Mouse (Mus musculus) liver, embryonic 16.5 days (tissue): ENCODE data around the gene Ropn1l. TPM values are rescaled to one million over a fixed set of nuclear protein-coding genes. Genes with fewer than 3 reads are reported as not detected.

Experiments
- ATAC-seq: fragments of 200-750 bp; cut with Nextera tagmentation; 2 replicates; pipeline ENCODE4 v1.8.0; 2017; ENCODE audit warnings: low read depth, mild to moderate bottlenecking, moderate number of reproducible peaks, moderate library complexity
- H3K27ac ChIP-seq: fragments of 300-500 bp; sonication (generic); 2 replicates; pipeline ENCODE4 v1.5.1; 2014; ENCODE audit warnings: mild to moderate bottlenecking, low read length
- H3K27me3 ChIP-seq: fragments of 300-500 bp; sonication (generic); 2 replicates; pipeline ENCODE4 v1.6.1; 2014; ENCODE audit warnings: low read depth, low read length, mixed read lengths; ENCODE audit not compliant: control insufficient read depth, insufficient read depth
- H3K36me3 ChIP-seq: fragments of 300-500 bp; sonication (generic); 2 replicates; pipeline ENCODE4 v1.6.1; 2014; ENCODE audit warnings: mild to moderate bottlenecking; ENCODE audit not compliant: control insufficient read depth, insufficient read depth
- H3K4me1 ChIP-seq: fragments of 300-500 bp; sonication (generic); 2 replicates; pipeline ENCODE4 v1.6.1; 2014; ENCODE audit warnings: low read depth, low read length, mixed read lengths; ENCODE audit not compliant: control insufficient read depth
- H3K4me2 ChIP-seq: fragments of 300-500 bp; sonication (generic); 2 replicates; pipeline ENCODE4 v1.6.1; 2014; ENCODE audit warnings: low read depth, low read length, mixed read lengths
- H3K4me3 ChIP-seq: fragments of 300-500 bp; sonication (generic); 2 replicates; pipeline ENCODE4 v1.5.1; 2014; ENCODE audit warnings: low read depth, mild to moderate bottlenecking, low read length
- H3K9ac ChIP-seq: fragments of 300-500 bp; sonication (generic); 2 replicates; pipeline ENCODE4 v1.6.1; 2014; ENCODE audit warnings: low read depth, low read length
- H3K9me3 ChIP-seq: fragments of 300-500 bp; sonication (generic); replicated peaks from 2 replicates; pipeline ENCODE4 v1.6.1; 2016; ENCODE audit warnings: low read length; ENCODE audit not compliant: control insufficient read depth
- WGBS: fragments of 180-500 bp; shearing (Covaris S2); extraction: QIAGEN DNeasy Blood & Tissue Kit; methylation state at CpG from one replicate; pipeline ENCODE4 v1.1.7; 2014; ENCODE audit not compliant: insufficient replicate concordance; 5-methylcytosine and 5-hydroxymethylcytosine counted together
- polyA plus RNA-seq: library from polyadenylated mRNA; unstranded; fragments of >200 nt; fragmentation: Nextera tagmentation; extraction: Ambion mirVana; gene quantifications from 2 replicates; pipeline ENCODE4 v1.2.1, GENCODE M21; 2015

Ropn1l gene
- polyA plus RNA-seq, 1 experiment from 2014 or later: 2.2 TPM

DNA sequence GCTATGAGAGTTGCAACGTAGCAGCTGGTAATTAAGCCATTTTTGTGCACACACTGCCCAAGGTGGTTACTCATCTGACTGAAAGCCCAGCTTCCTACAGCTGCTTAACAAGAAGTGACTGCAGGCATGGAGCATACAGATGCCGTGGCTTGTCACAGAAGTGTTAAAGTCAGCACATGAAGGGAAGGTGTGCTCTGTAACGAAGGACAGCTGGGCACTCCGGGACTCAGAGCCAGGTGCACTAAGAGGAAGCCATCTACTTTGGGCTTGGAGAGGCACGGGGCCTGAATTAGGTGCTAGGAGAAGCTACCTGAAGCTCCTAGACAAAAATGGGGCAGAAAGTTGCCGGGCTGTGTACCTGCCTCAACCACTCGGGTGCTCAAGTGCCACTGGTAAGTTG is 19.8 kb downstream of the Ropn1l start:
- H3K4me3 ChIP-seq: no peak overlapping the region
- no peak for ATAC-seq
- no peaks in the 10 kb centered on the region for H3K27me3 ChIP-seq
- no peaks in the 10 kb centered on the region for H3K4me1 ChIP-seq
- H3K9ac ChIP-seq: no peak overlapping the region
- no peak overlapping the region for H3K27ac ChIP-seq
- 54% methylated on average over 7 of the region's 7 CpGs for WGBS
- no peaks in the 10 kb centered on the region for H3K36me3 ChIP-seq
- H3K9me3 ChIP-seq: no peaks in the 10 kb centered on the region
- H3K4me2 ChIP-seq: no peak overlapping the region

DNA sequence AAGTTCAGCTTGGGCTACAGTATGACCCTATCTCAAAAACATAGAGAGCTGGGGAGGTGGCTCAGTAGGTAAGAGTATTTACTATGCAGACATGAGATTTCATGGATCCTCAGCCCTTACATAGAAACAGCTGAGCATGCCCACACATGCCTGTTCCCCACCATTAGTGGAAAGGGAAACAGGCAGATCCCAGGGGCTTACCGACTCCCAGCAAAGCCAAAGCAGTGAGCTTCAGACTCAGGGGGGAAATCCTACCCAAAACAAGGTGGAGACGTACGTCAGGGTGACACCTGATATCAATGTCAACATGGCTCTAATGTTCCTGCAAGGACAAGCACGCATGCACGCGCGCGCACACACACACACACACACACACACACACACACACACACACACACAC is 21.7 kb downstream of the Ropn1l start:
- Histone ChIP-seq H3K36me3 (no peaks in the 10 kb centered on the region), H3K4me3 (no peak overlapping the region), H3K4me2 (no peak overlapping the region), H3K4me1 (no peaks in the 10 kb centered on the region), H3K9me3 (no peaks in the 10 kb centered on the region), H3K9ac (no peak overlapping the region), H3K27ac (no peak overlapping the region), H3K27me3 (no peaks in the 10 kb centered on the region)
- no peak for ATAC-seq
- WGBS: 78% methylated on average over 8 of the region's 8 CpGs

DNA sequence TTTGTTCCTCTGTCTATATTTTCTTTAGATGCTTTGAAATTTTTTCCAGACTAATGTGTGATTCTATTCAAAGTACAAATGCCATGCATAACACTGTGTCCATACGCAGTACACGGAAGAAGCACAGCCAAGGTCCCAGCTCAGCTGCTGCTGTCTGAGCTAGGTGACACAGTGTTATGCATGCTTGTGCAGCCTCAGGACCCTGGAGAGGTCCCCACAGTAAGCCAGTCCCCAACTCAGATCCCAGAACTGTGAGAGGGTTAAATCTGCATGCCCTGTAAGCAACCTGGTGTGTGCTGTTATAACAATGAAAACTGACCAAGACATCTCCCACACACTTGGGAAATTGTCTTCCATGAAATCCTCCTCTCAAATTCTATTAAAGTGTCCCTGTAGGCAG is 23.5 kb downstream of the Ropn1l start:
- no peaks in the 10 kb centered on the region for H3K36me3 ChIP-seq
- ATAC-seq: no peak
- no peak overlapping the region for H3K27ac ChIP-seq
- no peaks in the 10 kb centered on the region for H3K9me3 ChIP-seq
- no peak overlapping the region for H3K9ac ChIP-seq
- H3K27me3 ChIP-seq: no peaks in the 10 kb centered on the region
- 59% methylated on average over 2 of the region's 2 CpGs for WGBS
- no peak overlapping the region for H3K4me3 ChIP-seq
- H3K4me1 ChIP-seq: no peaks in the 10 kb centered on the region
- no peak overlapping the region for H3K4me2 ChIP-seq

DNA sequence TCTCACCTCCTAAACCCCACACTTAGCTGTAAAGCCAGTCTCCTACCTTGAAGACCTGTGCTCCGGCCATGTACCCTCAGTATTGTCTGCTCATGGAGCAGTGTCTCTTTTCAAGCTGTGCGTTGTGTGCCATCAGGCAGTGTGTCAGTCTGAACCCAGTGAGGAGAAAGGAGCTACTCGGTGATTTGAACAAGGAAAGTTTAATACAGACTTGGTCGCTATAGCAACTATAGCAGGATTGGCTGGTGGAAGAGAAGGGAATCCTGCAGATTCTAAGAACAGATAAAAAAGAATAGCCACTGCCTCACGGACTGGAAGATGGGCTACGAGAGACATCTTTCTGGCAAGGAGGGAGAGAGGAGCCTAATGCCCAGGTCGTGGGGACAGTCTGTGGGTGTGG is 24.1 kb downstream of the Ropn1l start:
- H3K4me3 ChIP-seq: no peak overlapping the region
- no peaks in the 10 kb centered on the region for H3K4me1 ChIP-seq
- H3K4me2 ChIP-seq: no peak overlapping the region
- no peaks in the 10 kb centered on the region for H3K27me3 ChIP-seq
- ATAC-seq: no peak
- 63% methylated on average over 7 of the region's 7 CpGs for WGBS
- no peaks in the 10 kb centered on the region for H3K36me3 ChIP-seq
- H3K9ac ChIP-seq: no peak overlapping the region
- no peak overlapping the region for H3K27ac ChIP-seq
- H3K9me3 ChIP-seq: no peaks in the 10 kb centered on the region

DNA sequence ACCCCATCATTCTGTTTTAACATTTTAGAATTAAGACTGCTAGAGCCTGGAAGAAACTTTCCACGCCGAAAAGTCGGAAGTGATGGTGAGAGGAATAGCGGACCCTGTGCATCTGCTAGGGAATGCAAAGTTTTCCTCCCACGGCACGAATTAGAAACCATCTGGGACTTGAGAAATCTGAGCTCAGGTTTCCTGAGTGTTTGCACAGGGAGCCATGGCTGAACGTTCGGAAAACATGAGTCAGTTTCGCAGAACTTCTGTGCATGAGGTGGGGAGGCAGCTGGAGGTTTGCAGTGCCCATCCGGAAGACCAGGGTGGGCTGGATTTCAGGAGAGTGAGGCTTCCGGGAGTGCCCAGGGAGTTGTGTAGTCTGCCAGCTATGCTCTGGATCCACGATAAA is 25.0 kb downstream of the Ropn1l start:
- Histone ChIP-seq H3K27me3 (no peaks in the 10 kb centered on the region), H3K4me3 (no peak overlapping the region), H3K27ac (no peak overlapping the region), H3K4me2 (no peak overlapping the region), H3K36me3 (no peaks in the 10 kb centered on the region), H3K4me1 (no peaks in the 10 kb centered on the region), H3K9ac (no peak overlapping the region), H3K9me3 (no peaks in the 10 kb centered on the region)
- 67% methylated on average over 12 of the region's 12 CpGs for WGBS
- no peak for ATAC-seq

DNA sequence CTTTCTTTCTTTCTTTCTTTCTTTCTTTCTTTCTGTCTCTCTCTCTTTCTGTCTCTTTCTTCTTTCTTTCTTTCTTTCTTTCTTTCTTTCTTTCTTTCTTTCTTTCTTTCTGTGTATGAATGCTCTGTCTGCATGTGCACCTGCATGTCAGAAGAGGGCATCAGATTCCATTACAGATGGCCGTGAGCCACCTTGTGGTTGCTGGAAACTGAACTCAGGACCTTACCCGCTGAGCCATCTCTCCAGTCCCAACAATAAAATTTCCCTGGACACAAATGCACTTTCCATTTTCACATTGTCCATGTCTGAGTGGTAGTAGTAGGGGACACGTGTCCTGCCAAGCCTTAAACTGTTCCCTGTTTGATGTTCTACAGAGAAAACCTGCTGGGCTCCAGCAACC is 26.1 kb downstream of the Ropn1l start:
- ATAC-seq: no peak
- WGBS: 34% methylated on average over 3 of the region's 3 CpGs

DNA sequence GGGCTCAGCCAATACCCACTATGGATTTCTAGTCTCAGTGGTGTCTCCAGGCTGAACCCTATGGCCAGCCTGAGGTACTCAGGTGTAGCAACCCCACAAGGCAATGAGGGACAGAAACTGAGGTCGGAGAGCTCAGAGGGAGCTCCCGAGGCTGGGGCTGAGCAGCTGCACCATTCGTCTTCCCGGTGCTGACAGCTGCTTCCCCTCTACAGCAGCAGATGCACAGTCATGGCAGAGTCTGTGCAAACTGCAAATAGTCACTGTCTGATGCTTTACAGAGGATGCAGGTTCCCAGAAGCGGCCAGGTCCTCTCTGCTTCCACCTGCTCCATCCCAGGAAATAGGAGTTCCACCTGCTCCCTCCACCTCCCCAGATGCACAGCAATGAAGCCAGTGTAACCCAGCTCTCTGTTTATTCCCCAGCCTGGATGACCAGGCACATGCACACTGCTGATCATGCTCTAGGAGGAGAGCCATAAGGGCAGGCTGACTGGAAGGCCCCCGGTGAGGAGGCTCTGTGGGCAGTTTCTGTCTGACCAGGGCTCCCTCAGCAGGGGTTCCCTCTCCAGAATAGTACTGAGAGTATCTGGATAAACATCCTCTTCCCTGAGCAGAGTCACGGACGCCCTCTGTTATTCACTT is 27.4 kb downstream of the Ropn1l start:
- H3K4me2 ChIP-seq: no peak overlapping the region
- H3K27me3 ChIP-seq: no peaks in the 10 kb centered on the region
- H3K36me3 ChIP-seq: no peaks in the 10 kb centered on the region
- no peak for ATAC-seq
- H3K27ac ChIP-seq: no peak overlapping the region
- H3K9me3 ChIP-seq: no peaks in the 10 kb centered on the region
- no peak overlapping the region for H3K4me3 ChIP-seq
- H3K9ac ChIP-seq: no peak overlapping the region
- WGBS: 24% methylated on average over 8 of the region's 8 CpGs
- H3K4me1 ChIP-seq: no peaks in the 10 kb centered on the region

More for the DNA sequence above, 26.1 kb downstream of the Ropn1l start:
- no peak overlapping the region for H3K4me2 ChIP-seq
- H3K27me3 ChIP-seq: no peaks in the 10 kb centered on the region
- no peak overlapping the region for H3K9ac ChIP-seq
- no peaks in the 10 kb centered on the region for H3K4me1 ChIP-seq
- no peaks in the 10 kb centered on the region for H3K9me3 ChIP-seq
- no peaks in the 10 kb centered on the region for H3K36me3 ChIP-seq
- no peak overlapping the region for H3K4me3 ChIP-seq
- no peak overlapping the region for H3K27ac ChIP-seq

DNA sequence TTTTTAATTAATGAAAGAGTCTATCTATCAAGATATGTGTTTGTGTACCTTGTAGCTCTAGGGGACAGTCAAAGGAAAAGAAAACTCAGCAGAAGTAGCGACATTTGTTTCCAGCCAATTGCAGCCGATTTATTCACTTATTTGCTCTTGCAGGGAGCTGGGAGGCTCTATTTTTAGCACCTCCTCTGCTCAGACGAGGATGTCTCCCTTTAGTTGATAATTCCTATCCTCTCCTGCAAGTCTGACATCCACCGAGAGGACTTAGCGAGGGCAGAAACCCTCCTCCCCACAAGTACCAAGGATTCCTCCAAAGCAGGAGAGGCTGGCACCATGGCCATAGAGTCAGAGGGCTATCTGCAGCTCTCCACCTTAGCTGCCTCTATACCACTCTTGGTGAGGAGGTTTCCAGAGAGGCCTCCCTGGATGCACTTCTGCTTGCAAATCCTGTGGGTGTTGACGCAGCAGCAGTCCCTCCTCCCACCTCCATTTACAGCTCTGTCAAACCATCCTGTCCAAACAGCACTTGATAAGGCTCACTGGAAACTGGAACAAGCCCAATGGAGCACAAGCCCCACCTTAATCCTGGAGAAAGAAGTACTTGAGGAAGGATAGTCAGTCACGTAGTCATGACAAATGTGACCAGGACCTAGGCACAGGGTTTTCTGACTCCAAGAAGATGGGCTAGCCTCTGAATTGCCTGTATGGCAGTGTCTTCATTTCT is 30.7 kb downstream of the Ropn1l start:
- Histone ChIP-seq H3K4me3 (no peak overlapping the region), H3K4me1 (peaks cover 4% of the 10 kb centered on the region; the same call in 1 of the 2 replicates), H3K9ac (no peak overlapping the region), H3K4me2 (no peak overlapping the region), H3K27ac (no peak overlapping the region), H3K9me3 (no peaks in the 10 kb centered on the region), H3K27me3 (no peaks in the 10 kb centered on the region), H3K36me3 (no peaks in the 10 kb centered on the region)
- WGBS: 47% methylated on average over 7 of the region's 7 CpGs
- ATAC-seq: no peak

DNA sequence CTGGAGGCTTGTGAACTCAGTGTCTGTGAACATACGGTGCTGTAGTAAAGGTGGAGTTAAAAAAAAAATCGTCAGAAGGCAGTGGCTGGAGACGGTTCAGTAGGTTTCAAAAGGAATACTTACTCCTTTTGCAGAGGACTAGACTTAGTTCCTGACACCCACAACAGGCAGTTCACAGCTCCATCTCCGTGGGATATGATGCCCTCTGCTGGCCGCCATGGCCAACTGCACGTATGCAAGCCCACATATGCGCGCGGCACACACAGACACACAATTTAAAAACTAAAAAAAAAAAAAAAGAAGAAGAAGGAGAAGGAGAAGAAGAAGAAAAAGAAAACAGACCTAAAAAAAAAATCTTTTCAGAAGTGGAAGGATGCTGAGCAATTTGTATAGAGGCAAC is 34.5 kb downstream of the Ropn1l start:
- 36% methylated on average over 9 of the region's 9 CpGs for WGBS

More for the DNA sequence above, 34.5 kb downstream of the Ropn1l start:
- Histone ChIP-seq H3K36me3 (no peaks in the 10 kb centered on the region), H3K27me3 (no peaks in the 10 kb centered on the region), H3K4me3 (no peak overlapping the region), H3K9me3 (no peaks in the 10 kb centered on the region), H3K4me2 (peak overlapping the region; percentile 41; the same call in 1 of the 2 replicates), H3K9ac (no peak overlapping the region), H3K4me1 (peaks cover 4% of the 10 kb centered on the region; the same call in 1 of the 2 replicates), H3K27ac (no peak overlapping the region)
- ATAC-seq: no peak
